Mouse (Mus musculus) heart, postnatal 0 days (tissue): Measurements from ENCODE around the gene Ppp3cb.

Experiments
- CTCF ChIP-seq: IDR thresholded peaks from 2 replicates; pipeline ENCODE4 v1.5.1; 2016; ENCODE audit warnings: antibody characterized with exemption, control low read depth, low read depth
- EP300 ChIP-seq: IDR thresholded peaks from 2 replicates; pipeline ENCODE4 v1.6.1; 2016; ENCODE audit warnings: antibody characterized with exemption, low read depth

- TF ChIP-seq CTCF (no peak), EP300 (no peak)
These were observed 67.6 kb downstream of the Ppp3cb start for GRCm38 (mm10) chr14:20478801-20479200.
